Mouse (Mus musculus) forebrain, embryonic 12.5 days (tissue): ENCODE measurements at regions not wholly inside any gene's neighbourhood (a gene's known extent, or its start where the extent isn't known, plus 50 kb on each side); places are given as distances from the start of the nearest gene placed in this dataset.

Source experiments
- ATAC-seq: fragments of 200-750 bp; cut with Nextera tagmentation; 2 replicates; pipeline ENCODE4 v1.8.0; 2017; ENCODE audit warnings: moderate TSS enrichment; ENCODE audit not compliant: low FRiP score
- H3K27ac ChIP-seq: fragments of 300-500 bp; sonication (generic); 2 replicates; pipeline ENCODE4 v1.5.1; 2016; ENCODE audit warnings: mild to moderate bottlenecking
- H3K27me3 ChIP-seq: fragments of 300-500 bp; sonication (generic); 2 replicates; pipeline ENCODE4 v1.6.1; 2016; ENCODE audit warnings: mild to moderate bottlenecking
- H3K36me3 ChIP-seq: fragments of 300-500 bp; sonication (generic); replicated peaks from 2 replicates; pipeline ENCODE4 v1.6.1; 2016; ENCODE audit warnings: mild to moderate bottlenecking
- H3K4me1 ChIP-seq: fragments of 300-500 bp; sonication (generic); 2 replicates; pipeline ENCODE4 v1.6.1; 2016
- H3K4me2 ChIP-seq: fragments of 300-500 bp; sonication (generic); 2 replicates; pipeline ENCODE4 v1.6.1; 2016; ENCODE audit warnings: mild to moderate bottlenecking, moderate library complexity
- H3K4me3 ChIP-seq: fragments of 300-500 bp; sonication (generic); replicated peaks from 2 replicates; pipeline ENCODE4 v1.5.1; 2016; ENCODE audit warnings: mild to moderate bottlenecking
- H3K9ac ChIP-seq: fragments of 300-500 bp; sonication (generic); 2 replicates; pipeline ENCODE4 v1.6.1; 2016; ENCODE audit warnings: mild to moderate bottlenecking
- H3K9me3 ChIP-seq: fragments of 300-500 bp; sonication (generic); 2 replicates; pipeline ENCODE4 v1.6.1; 2016
- WGBS: fragments of 180-500 bp; shearing (Covaris S2); methylation state at CpG from one replicate; pipeline ENCODE4 v1.1.7; 2016; 5-methylcytosine and 5-hydroxymethylcytosine counted together

DNA sequence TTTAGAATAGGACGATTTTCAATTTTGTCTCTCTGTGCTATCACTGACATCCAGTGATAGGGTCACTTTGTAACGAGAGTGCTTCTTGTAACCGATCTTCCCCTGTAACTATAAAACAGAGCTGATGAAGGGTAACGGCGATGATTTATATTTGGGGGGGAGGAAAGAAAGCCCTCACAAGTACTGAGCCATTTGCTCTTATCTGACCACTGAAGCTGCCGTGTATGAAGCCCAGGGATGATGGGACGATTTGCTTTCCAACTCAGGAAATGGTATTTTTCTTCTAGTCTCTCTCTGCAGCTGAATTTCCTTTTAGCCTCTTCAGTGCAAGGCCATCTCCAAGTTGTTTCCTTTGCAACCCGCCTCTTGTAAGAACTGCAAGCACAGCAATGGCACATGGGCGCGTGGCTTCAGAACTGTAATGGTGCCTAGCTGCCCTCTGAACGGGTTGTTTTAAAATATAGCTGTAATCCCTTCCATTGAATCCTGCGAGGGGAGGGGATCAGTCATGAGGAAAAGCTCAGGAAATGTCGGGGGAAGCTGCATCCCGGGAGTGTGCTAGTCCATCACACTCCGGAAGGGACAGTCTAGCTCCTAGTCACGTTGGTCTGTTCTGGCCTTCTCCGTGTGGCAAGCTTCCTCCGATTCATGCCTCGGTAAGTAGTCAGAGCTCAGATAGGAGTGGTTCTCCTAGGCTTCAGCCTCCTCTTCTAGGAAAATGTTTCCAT lies 194.1 kb downstream of the Gm13691 start:
- no peak overlapping the region for H3K27ac ChIP-seq

DNA sequence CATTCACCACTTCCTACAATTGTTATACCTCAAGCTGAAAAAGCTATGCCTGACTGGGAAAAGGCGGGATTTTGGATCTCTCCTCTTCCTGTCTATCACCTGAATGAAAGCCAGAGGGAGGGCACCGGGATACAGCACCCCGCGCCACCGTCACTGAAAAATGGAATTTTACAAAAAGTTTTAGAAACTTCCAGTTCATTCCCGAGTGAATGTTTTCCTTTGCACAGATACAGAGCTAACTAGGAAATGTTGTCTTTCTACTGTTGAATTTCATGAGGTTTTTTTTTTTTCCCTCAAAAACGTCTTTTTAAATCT lies 194.6 kb downstream of the Gm13691 start:
- no peak overlapping the region for H3K9ac ChIP-seq
- no peaks in the 10 kb centered on the region for H3K9me3 ChIP-seq
- H3K27ac ChIP-seq, result no peak overlapping the region
- peaks cover 4% of the 10 kb centered on the region; the same call in 1 of the 2 replicates for H3K4me1 ChIP-seq
- no peak overlapping the region for H3K4me2 ChIP-seq
- H3K4me3 ChIP-seq, result no peak overlapping the region
- no peak for ATAC-seq
- H3K27me3 ChIP-seq, result no peaks in the 10 kb centered on the region
- H3K36me3 ChIP-seq, result no peaks in the 10 kb centered on the region
- 86% methylated on average over 7 of the region's 7 CpGs for WGBS

More for the DNA sequence above, 194.1 kb downstream of the Gm13691 start:
- H3K9me3 ChIP-seq, result no peaks in the 10 kb centered on the region
- H3K4me3 ChIP-seq, result no peak overlapping the region
- H3K9ac ChIP-seq, result no peak overlapping the region
- no peaks in the 10 kb centered on the region for H3K36me3 ChIP-seq
- H3K27me3 ChIP-seq, result no peaks in the 10 kb centered on the region
- peaks cover 4% of the 10 kb centered on the region; the same call in 1 of the 2 replicates for H3K4me1 ChIP-seq
- H3K4me2 ChIP-seq, result no peak overlapping the region
- no peak for ATAC-seq
- WGBS, result 68% methylated on average over 19 of the region's 19 CpGs

DNA sequence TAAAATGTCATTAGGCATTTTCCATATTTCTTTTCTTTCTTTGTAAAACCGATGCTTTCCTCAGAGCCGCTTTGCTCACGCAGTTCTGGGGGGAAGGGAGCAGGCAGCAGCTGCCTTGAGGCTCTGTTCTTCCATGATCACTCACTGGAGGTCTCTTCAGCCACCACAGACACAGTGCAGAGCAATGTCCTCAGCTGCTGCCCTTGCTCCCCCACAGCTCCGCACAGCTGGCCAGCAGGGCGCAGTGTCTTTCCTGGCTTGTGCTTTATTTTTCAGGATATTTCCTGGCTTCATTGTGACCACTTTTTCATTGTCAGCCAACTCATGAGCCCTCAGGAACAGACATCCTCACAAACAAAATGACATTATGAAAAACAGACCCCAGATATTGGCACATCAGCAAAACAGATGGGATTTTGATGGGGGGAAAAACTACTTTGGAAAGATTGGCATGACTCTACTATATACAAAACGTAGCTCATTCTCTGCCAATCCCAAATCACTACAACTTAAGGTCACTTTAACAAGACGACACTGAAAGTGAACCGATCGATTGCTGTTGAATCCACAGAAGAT lies 195.9 kb downstream of the Gm13691 start:
- Histone ChIP-seq H3K4me3 (no peak overlapping the region), H3K4me2 (no peak overlapping the region), H3K27me3 (no peaks in the 10 kb centered on the region), H3K4me1 (peaks cover 4% of the 10 kb centered on the region; the same call in 1 of the 2 replicates), H3K9ac (no peak overlapping the region), H3K9me3 (no peaks in the 10 kb centered on the region), H3K36me3 (no peaks in the 10 kb centered on the region), H3K27ac (no peak overlapping the region)
- 59% methylated on average over 9 of the region's 9 CpGs for WGBS
- ATAC-seq, result 0 out of 2 replicates have a peak, but pooled peaks have one; percentile 41

DNA sequence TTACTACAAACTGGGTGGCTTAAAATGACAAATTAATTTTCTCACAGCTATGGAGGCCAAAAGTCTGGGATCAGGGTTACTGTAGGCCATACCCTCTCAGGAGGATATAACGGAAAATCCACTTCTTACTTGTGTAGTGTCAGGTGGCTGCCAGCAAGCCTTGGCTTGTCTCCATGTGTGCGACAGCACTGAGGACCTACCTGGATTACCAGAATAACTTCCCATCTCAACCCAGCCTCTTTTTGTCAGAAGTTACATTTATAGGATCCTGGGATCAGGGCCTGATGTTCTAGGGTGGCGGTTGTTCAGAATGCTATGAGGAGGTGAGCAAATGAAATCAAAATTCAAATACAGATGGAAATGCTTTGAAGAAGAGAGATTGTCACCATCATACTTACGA lies 197.1 kb downstream of the Gm13691 start:
- Histone ChIP-seq H3K4me3 (no peak overlapping the region), H3K9me3 (no peaks in the 10 kb centered on the region)
- 98% methylated on average over 4 of the region's 4 CpGs for WGBS

DNA sequence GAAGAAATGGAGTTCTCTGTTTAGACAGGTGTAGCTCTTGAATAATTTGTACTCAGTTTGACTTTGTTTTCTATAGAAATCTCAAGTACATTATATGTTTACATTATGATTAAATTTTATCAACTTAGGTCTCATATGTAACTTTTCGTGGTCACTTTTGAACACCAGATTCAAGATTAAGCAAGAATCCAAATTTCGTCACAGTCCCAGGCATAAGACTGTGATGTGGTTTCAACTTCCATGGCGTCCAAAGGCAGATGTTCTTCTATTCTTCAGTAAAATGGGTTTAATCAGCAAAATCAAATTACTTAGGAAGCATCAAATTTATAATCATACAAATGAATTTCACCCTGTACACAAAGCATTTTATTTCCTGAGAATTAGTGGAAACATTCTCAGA lies 198.9 kb downstream of the Gm13691 start:
- no peak overlapping the region for H3K9ac ChIP-seq
- no peak overlapping the region for H3K4me2 ChIP-seq
- H3K36me3 ChIP-seq, result no peaks in the 10 kb centered on the region
- no peaks in the 10 kb centered on the region for H3K9me3 ChIP-seq
- WGBS, result 88% methylated on average over 3 of the region's 3 CpGs
- H3K27me3 ChIP-seq, result no peaks in the 10 kb centered on the region
- H3K4me1 ChIP-seq, result peaks cover 4% of the 10 kb centered on the region; the same call in 1 of the 2 replicates
- H3K27ac ChIP-seq, result no peak overlapping the region
- H3K4me3 ChIP-seq, result no peak overlapping the region
- ATAC-seq, result no peak

More for the DNA sequence above, 197.1 kb downstream of the Gm13691 start:
- Histone ChIP-seq H3K27me3 (no peaks in the 10 kb centered on the region), H3K9ac (no peak overlapping the region), H3K36me3 (no peaks in the 10 kb centered on the region), H3K4me1 (peaks cover 4% of the 10 kb centered on the region; the same call in 1 of the 2 replicates), H3K27ac (no peak overlapping the region), H3K4me2 (no peak overlapping the region)
- ATAC-seq, result no peak

DNA sequence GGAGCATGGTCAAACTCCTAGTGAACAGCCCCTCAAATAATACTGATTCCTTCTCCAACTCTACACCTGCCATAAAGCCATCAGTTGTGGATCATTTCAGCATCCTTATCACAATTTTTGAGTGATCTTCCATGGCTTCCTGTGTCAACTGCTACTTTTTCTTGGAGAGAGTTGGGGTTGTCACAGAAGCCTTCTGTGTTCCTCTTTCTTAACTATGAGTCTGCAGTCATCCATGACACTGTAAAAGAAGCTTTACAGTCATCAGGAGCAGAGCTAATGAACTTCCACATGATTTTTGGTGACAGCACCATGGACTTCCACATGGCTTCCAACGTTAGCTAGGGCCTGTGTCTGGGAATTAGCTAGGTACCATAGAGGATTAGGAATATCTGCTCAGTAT lies 208.1 kb downstream of the Calcrl start:
- no peak overlapping the region for H3K4me3 ChIP-seq
- H3K4me2 ChIP-seq, result no peak overlapping the region
- H3K27ac ChIP-seq, result no peak overlapping the region
- no peaks in the 10 kb centered on the region for H3K4me1 ChIP-seq
- no peak overlapping the region for H3K9ac ChIP-seq
- no peaks in the 10 kb centered on the region for H3K9me3 ChIP-seq
- no peaks in the 10 kb centered on the region for H3K36me3 ChIP-seq
- no peak for ATAC-seq
- 68% methylated on average over 1 of the region's 1 CpGs for WGBS
- H3K27me3 ChIP-seq, result no peaks in the 10 kb centered on the region

DNA sequence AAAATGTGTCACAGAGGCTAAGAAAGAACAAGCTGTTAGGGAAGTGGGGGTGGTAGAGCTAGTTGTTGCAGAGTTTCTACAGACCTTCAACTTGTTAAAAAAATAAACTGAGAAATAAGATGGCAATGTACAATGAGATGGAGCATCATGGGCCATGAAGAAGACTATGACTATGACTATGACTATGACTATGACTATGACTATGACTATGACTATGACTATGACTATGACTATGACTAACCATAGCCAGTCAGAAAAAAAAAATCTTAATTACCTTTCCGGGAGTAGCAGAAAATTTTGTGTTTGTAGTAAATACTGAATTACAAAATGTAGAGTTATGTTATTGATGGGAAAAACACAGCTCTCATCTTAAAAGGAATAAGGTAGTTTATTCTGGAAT lies 203.2 kb downstream of the Calcrl start:
- no peak overlapping the region for H3K9ac ChIP-seq
- no peaks in the 10 kb centered on the region for H3K4me1 ChIP-seq
- H3K36me3 ChIP-seq, result no peaks in the 10 kb centered on the region
- H3K9me3 ChIP-seq, result no peaks in the 10 kb centered on the region
- no peaks in the 10 kb centered on the region for H3K27me3 ChIP-seq
- 94% methylated on average over 1 of the region's 1 CpGs for WGBS
- no peak overlapping the region for H3K4me2 ChIP-seq
- ATAC-seq, result no peak
- no peak overlapping the region for H3K4me3 ChIP-seq
- no peak overlapping the region for H3K27ac ChIP-seq

DNA sequence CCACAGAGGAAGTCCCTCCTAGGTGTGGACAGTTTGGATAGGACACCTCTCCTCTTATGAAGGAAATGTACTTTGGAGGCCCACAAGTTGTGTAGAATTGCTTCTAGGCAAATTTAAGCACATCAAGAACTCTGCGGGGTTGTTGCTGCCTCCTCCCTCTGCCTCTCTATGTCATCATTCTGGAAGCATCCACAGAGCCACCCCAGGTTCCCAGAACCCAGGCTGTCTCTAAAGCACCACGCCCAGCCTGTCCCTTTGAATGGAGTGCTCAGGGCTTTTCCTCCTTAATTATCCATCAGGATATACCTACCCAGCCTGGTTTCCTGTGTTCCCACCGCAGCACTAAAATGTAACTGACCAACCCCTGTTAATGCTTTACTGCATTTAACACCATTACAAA lies 195.4 kb downstream of the Calcrl start:
- 82% methylated on average over 3 of the region's 3 CpGs for WGBS
- H3K36me3 ChIP-seq, result no peaks in the 10 kb centered on the region
- no peaks in the 10 kb centered on the region for H3K27me3 ChIP-seq
- no peak overlapping the region for H3K4me2 ChIP-seq
- no peaks in the 10 kb centered on the region for H3K9me3 ChIP-seq
- no peak for ATAC-seq
- H3K4me1 ChIP-seq, result no peaks in the 10 kb centered on the region
- H3K4me3 ChIP-seq, result no peak overlapping the region
- no peak overlapping the region for H3K27ac ChIP-seq
- no peak overlapping the region for H3K9ac ChIP-seq

DNA sequence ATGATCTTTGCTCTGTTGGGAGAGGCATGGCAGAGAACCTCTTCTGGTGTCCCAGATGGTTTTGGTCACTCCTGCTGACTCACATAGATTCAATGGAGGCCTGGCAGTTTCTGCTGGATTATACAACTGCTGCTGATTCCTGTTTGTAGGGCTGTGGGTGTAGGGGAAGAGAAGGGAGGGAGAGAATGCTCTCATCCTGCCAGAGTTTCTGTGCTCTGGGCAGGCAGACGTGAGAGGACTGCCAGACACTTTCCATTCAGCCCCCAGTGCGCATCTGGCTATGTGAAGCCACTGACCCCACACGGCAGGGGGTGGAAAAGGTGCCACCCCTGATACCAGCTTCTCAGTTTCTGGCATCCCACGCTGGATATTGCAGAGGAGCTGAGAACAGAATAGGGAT lies 189.6 kb downstream of the Calcrl start:
- no peak for ATAC-seq
- 82% methylated on average over 4 of the region's 4 CpGs for WGBS
- Histone ChIP-seq H3K4me3 (no peak overlapping the region), H3K4me1 (no peaks in the 10 kb centered on the region), H3K9me3 (no peaks in the 10 kb centered on the region), H3K27me3 (no peaks in the 10 kb centered on the region), H3K9ac (no peak overlapping the region), H3K27ac (no peak overlapping the region), H3K4me2 (no peak overlapping the region), H3K36me3 (no peaks in the 10 kb centered on the region)

DNA sequence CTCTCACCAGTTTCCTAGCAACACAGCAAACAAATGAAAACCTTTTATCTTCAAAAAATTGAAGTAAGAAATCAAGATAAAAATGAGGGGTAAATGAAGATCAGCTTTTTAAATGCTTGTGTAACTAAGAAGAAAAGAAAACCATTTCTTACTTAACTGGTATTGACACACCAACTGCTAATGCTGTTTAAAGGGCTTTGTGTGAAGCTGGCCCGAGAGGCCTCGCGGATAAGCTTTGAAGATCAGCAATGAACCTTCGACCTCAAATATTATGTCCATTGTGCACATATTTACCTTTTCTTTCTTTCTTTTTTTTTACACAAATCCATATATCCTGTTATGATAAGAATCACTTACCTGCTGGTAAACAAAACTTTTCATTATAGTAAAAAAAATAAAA lies 184.0 kb downstream of the Calcrl start:
- H3K27ac ChIP-seq, result no peak overlapping the region
- no peaks in the 10 kb centered on the region for H3K36me3 ChIP-seq
- no peak for ATAC-seq
- no peak overlapping the region for H3K9ac ChIP-seq
- H3K4me2 ChIP-seq, result no peak overlapping the region
- H3K4me1 ChIP-seq, result peaks cover 5% of the 10 kb centered on the region; the same call in 1 of the 2 replicates
- WGBS, result 43% methylated on average over 4 of the region's 4 CpGs
- H3K4me3 ChIP-seq, result no peak overlapping the region
- no peaks in the 10 kb centered on the region for H3K27me3 ChIP-seq
- no peaks in the 10 kb centered on the region for H3K9me3 ChIP-seq

DNA sequence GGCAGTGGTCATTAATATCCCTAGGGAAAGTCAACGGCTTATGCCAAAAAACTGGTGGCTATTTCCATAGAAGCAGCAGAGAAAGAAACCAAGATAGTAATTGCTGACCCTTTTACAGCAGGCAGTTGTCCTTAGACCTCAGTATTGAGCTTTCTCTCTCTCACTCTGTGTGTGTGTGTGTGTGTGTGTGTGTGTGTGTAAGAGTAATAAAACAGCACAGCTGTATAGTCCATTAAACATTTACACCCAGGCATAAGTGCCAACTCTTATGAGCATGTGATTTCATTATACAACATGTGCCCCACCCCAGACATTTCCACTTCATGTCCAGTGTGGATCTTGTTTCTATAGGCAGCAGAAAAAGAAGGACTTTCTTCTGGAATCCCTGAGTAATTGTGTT lies 183.2 kb downstream of the Calcrl start:
- no peak overlapping the region for H3K27ac ChIP-seq
- peak; percentile 41; the same call in 1 of the 2 replicates for ATAC-seq
- H3K9ac ChIP-seq, result no peak overlapping the region
- H3K27me3 ChIP-seq, result no peaks in the 10 kb centered on the region
- H3K4me3 ChIP-seq, result no peak overlapping the region
- 61% methylated on average over 1 of the region's 1 CpGs for WGBS
- no peak overlapping the region for H3K4me2 ChIP-seq
- H3K36me3 ChIP-seq, result no peaks in the 10 kb centered on the region
- no peaks in the 10 kb centered on the region for H3K9me3 ChIP-seq
- H3K4me1 ChIP-seq, result peaks cover 5% of the 10 kb centered on the region; the same call in 1 of the 2 replicates

DNA sequence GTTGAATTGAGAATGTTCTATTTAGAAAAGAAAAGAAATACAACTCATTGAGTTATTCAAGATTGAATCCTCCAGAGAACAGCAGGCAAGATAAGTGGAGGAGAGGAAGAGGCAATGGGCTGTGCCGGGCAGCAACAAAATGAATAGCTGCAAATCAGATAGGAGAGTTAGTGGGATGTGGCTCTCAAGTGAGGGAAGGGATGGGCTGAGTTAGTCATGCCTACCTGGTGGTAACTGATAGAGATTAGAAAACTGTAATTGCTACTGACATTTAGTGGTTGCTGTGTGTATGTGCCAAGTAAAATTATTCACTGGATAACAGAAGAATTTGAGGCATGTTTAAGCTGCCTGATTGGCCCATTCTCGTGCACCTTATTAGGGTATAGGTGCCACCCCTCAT lies 179.3 kb downstream of the Calcrl start:
- Histone ChIP-seq H3K27me3 (no peaks in the 10 kb centered on the region), H3K36me3 (no peaks in the 10 kb centered on the region), H3K4me1 (peaks cover 5% of the 10 kb centered on the region; the same call in 1 of the 2 replicates), H3K9me3 (no peaks in the 10 kb centered on the region), H3K4me2 (no peak overlapping the region), H3K4me3 (no peak overlapping the region), H3K9ac (no peak overlapping the region), H3K27ac (no peak overlapping the region)
- 78% methylated on average over 2 of the region's 2 CpGs for WGBS
- peak; percentile 44; the same call in 1 of the 2 replicates for ATAC-seq

DNA sequence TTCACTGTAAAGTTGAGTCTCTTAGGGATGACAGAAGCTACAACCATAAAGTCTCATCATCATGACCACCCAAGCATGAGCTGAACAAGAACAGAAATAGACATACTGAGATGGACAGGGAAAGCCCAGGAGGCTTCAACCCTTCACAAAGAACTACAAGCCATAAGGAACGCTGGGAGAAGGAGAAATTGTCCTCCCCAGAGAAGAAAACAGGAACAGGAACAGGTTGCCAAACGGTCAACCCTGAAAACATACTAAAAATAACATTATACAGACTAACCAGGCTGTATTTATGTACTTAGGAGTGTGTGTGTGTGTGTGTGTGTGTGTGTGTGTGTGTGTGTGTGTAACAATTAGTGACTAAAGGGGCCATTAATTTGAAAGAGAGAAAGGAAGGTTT lies 178.6 kb downstream of the Calcrl start:
- Histone ChIP-seq H3K36me3 (no peaks in the 10 kb centered on the region), H3K27ac (no peak overlapping the region), H3K9ac (no peak overlapping the region), H3K4me3 (no peak overlapping the region), H3K9me3 (no peaks in the 10 kb centered on the region), H3K4me2 (no peak overlapping the region), H3K27me3 (no peaks in the 10 kb centered on the region), H3K4me1 (peaks cover 5% of the 10 kb centered on the region; the same call in 1 of the 2 replicates)
- ATAC-seq, result no peak
- 64% methylated on average over 2 of the region's 2 CpGs for WGBS
